Mouse (Mus musculus): ENCODE data around the gene Herpud1. TPM values are rescaled to one million over a fixed set of nuclear protein-coding genes. Genes with fewer than 3 reads are reported as not detected.

The Herpud1 gene
- polyA plus RNA-seq, 1 experiment from 2014 or later = 55.8 TPM

GRCm38 (mm10) chr8:94441686-94442085 is 55.4 kb downstream of the Herpud1 start:
- Histone ChIP-seq H3K4me1 (replicated peaks) (no peaks in the 10 kb centered on the region), H3K36me3 (no peaks in the 10 kb centered on the region), H3K27ac (no peak overlapping the region), H3K27me3 (no peaks in the 10 kb centered on the region), H3K4me3 (no peak overlapping the region), H3K9ac (no peak overlapping the region), H3K9me3 (no peaks in the 10 kb centered on the region), H3K4me2 (no peak overlapping the region)
- 97% methylated on average over 1 of the region's 1 CpGs for WGBS
- ATAC-seq (ENCODE audit: low FRiP score) = no peak

GRCm38 (mm10) chr8:94443153-94443552 is 56.9 kb downstream of the Herpud1 start:
- Histone ChIP-seq H3K9ac (no peak overlapping the region), H3K36me3 (no peaks in the 10 kb centered on the region), H3K4me2 (no peak overlapping the region), H3K4me1 (replicated peaks) (no peaks in the 10 kb centered on the region), H3K27me3 (no peaks in the 10 kb centered on the region), H3K27ac (no peak overlapping the region), H3K9me3 (no peaks in the 10 kb centered on the region), H3K4me3 (no peak overlapping the region)
- WGBS = 94% methylated on average over 3 of the region's 3 CpGs
- ATAC-seq (ENCODE audit: low FRiP score) = no peak

- H3K4me1 ChIP-seq (replicated peaks) = no peaks in the 10 kb centered on the region
- no peak overlapping the region for H3K27ac ChIP-seq
- ATAC-seq (ENCODE audit: low FRiP score) = no peak
- H3K9me3 ChIP-seq = no peaks in the 10 kb centered on the region
- H3K36me3 ChIP-seq = no peaks in the 10 kb centered on the region
- WGBS = 79% methylated on average over 2 of the region's 2 CpGs
- no peak overlapping the region for H3K9ac ChIP-seq
- H3K4me3 ChIP-seq = no peak overlapping the region
- H3K27me3 ChIP-seq = no peaks in the 10 kb centered on the region
- H3K4me2 ChIP-seq = no peak overlapping the region
These were observed 58.2 kb downstream of the Herpud1 start for GRCm38 (mm10) chr8:94444480-94444879.

Other genes starting within 250 kb of the Herpud1 start
- not detected in 2 replicates for gene Mt4, start 249.2 kb upstream of the Herpud1 start, polyA plus RNA-seq (2015; fragmentation: Nextera tagmentation; extraction: Ambion mirVana)
- gene Mt3, start 233.8 kb upstream of the Herpud1 start, polyA plus RNA-seq (2015; fragmentation: Nextera tagmentation; extraction: Ambion mirVana) = 119 and 130 TPM in 2 replicates
- gene Mt2, start 213.8 kb upstream of the Herpud1 start, polyA plus RNA-seq (2015; fragmentation: Nextera tagmentation; extraction: Ambion mirVana) = 9.5 and 9.6 TPM in 2 replicates
- 35.8 and 38.6 TPM in 2 replicates for gene Mt1, start 207.4 kb upstream of the Herpud1 start, polyA plus RNA-seq (2015; fragmentation: Nextera tagmentation; extraction: Ambion mirVana)
- 66.5 and 68.0 TPM in 2 replicates for gene Nup93, start 171.9 kb upstream of the Herpud1 start, polyA plus RNA-seq (2015; fragmentation: Nextera tagmentation; extraction: Ambion mirVana)
- 0.14 and 0.19 TPM in 2 replicates for gene Slc12a3, start 57.2 kb upstream of the Herpud1 start, polyA plus RNA-seq (2015; fragmentation: Nextera tagmentation; extraction: Ambion mirVana)
- 0.13 and 0.29 TPM in 2 replicates for gene Nlrc5, start 47.9 kb downstream of the Herpud1 start, polyA plus RNA-seq (2015; fragmentation: Nextera tagmentation; extraction: Ambion mirVana)
- gene Cpne2, start 146.6 kb downstream of the Herpud1 start, polyA plus RNA-seq (2015; fragmentation: Nextera tagmentation; extraction: Ambion mirVana) = 13.8 and 18.3 TPM in 2 replicates
- gene Rspry1, start 215.5 kb downstream of the Herpud1 start, polyA plus RNA-seq (2015; fragmentation: Nextera tagmentation; extraction: Ambion mirVana) = 53.0 and 54.6 TPM in 2 replicates
- 89.0 and 94.0 TPM in 2 replicates for gene Fam192a, start 215.6 kb downstream of the Herpud1 start, polyA plus RNA-seq (2015; fragmentation: Nextera tagmentation; extraction: Ambion mirVana)

Data from hindbrain, embryonic 13.5 days (tissue).